Mouse (Mus musculus) adrenal gland, postnatal 4 days (tissue): Measurements from ENCODE around the gene Gja6. TPM values are rescaled to one million over a fixed set of nuclear protein-coding genes. Genes with fewer than 3 reads are reported as not detected.

Experiments
- DNase-seq, 2 experiments: peaks; one replicate each; pipeline ENCODE4 v3.0.0; 2021 to 2022; ENCODE audit warnings: low spot score in 2 of 2, mixed read lengths in 2 of 2
- long read RNA-seq, 2 experiments: library from polyadenylated mRNA; stranded (forward); transcript quantifications; one replicate each; pipeline ENCODE4 v2.0.0; 2021
- total RNA-seq, 2 experiments: library from RNA; stranded (reverse); gene quantifications; 2 replicates each; pipeline ENCODE4 v1.2.3; 2021

Gene Gja6
- under 1 TPM; 0.48 to 0.59 TPM for total RNA-seq
- long read RNA-seq, experiment 1 = 0 reads
- long read RNA-seq, experiment 2 = 0 reads

DNA sequence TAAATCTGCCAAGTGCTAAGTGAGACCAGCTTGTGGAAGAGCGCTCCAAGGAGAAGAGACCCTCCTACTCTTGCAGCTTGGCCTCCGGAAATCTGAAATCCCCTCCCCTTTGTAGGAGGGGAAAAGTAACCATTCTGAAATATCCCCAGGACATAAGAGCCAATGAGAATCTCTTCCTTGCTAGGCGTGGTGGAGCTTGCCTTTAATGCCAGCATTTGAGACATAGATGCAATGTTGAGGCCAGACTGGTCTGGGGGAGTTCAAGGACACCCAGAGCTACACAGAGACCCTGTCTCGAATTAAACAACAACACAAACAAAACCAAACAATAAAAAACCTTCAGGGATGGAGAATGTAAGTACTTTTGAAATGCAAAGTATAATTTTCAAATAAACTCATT lies at the start of gene Gja6:
TSS of gene Gja6 (minus strand) at position 101 of the 400 bp plus-strand sequence.
- DNase-seq = no peak

DNA sequence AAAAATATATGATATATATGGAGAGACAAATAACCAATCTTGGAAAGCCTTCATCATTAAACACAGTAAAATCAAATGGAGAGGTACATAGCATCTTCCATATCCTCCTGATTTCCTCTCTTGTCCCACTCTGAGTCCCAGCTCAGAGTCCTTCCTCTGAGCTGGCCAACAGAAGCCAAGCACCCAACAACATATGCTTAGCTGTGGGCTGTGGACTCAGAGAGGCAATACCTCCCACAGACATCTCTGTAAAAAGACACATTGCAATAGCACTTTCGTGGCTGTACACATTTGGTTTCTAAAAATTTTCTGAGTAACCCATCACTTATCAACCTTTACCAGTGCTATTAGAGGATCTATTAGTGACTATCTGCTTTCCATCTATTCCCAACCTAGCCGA lies 42.7 kb upstream of the Gja6 start:
- no peak for DNase-seq

DNA sequence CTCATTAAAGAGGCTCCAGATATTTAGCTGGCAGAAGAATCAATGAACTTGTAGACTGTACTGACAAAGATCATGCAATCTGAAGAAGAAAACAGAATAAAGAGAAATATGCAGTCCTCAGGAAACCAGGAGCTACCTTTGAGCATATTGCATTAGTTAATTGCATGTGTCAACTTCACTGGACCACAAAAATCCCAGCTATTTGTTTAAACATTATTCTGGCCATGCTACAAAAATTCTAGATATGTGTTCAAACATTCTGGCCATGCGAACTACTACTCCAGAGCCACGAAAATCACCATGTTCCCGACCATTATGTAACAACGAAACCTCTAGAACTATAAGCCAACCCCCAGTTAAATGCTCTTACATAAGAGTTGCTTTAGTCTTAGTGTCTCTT lies 37.9 kb upstream of the Gja6 start:
- no peak for DNase-seq

DNA sequence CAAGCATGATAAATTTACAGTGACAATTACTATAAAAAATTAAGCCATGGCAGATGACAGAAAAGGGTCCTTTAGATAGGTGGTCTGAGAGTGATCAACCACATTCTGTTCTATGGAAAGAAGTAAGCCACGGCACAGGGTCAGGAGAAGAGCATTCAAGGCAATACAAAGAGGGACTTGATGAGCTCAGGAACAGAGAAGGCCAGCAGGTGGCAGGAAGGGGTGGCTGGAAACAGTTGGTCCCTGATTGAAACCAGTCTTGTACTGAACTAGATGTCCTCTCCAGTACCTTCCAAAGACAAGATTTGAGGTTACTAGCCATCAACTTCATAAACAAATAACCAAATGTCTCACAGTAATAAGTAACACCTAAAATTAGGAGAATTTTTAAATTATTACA lies 28.7 kb upstream of the Gja6 start:
- no peak for DNase-seq

DNA sequence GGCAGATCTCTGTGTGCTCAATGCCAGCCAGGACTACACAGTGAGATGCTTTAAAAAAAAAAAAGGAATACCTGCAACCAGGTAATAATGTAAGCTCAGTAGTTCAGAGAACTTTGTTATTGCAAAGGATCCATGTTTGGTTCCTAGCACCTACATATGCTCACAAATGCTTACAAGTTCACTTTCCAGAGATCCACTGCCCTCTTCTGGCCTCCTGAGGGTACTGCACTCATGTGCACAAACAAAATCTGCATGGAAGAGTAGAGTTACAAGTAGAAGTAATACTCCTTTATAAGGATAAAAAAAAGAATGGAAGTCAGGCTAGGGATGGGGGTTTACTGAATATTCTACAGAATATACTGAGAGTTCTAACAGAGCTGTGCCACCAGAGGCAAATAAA lies 23.8 kb upstream of the Gja6 start:
- no peak for DNase-seq

DNA sequence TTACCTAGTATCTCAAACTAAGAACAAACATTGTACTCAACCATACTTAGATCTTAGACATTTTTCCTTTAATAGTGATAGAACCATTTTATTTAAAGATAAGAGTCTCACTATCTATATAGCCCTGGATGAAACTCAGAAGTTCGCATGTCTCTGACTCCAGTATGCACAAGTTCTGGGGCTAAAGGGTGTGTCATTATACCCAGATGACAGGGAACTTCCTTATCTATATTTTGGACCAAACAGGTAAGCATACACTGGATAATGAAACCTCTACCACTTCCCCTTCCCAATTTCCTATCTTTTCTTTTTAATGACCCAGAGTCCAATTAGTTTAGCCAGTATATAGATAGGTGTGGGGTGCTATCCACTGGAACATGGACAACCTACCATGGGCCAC lies 22.0 kb upstream of the Gja6 start:
- DNase-seq = no peak

DNA sequence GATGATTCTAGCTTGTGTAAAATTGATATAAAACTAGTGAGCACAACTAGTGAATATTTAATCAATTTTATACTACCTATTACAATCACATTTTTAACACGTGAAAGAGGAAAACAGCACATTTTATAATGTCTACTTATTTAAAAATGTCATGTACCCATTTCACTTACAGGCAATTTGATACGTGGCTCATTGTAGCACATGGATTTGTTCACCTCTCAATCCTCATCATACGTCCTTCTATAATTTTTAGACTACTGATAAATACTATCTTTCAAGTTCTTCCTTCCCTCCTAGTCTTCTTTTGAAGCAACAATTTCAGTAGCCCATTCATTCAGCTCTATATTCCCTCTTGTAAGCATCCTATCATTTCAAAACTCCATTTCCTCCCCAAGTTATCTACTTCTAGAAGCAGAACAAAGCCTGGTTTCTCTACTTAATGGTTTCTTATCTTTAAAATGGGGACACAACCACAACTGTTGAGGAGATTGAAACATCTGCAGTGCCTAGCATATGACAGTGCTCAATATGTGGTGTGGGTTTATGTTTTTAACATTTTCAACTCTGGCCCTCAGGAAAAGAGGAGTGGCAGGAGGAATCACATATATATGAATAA lies 12.3 kb upstream of the Gja6 start:
- DNase-seq = no peak

DNA sequence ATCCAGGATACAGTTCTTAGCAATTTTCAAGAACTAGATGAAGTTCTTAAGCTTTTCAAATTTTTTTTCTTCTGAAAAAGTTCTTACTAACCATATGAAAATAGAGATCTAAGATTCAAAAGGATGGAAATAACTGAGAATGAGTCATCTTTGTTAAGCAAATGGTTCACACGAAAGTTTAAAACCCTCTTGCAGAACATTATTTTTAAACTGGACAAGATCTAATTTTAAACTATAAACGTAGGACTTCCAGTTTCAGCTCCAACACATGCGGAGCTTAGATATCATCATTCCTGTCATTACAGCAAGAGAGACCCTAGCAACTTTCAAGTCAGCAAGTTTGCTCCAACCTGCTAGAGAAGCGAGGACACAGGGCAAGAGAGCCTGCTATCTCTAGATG lies 375 bp downstream of the Gja6 start:
- DNase-seq = no peak

DNA sequence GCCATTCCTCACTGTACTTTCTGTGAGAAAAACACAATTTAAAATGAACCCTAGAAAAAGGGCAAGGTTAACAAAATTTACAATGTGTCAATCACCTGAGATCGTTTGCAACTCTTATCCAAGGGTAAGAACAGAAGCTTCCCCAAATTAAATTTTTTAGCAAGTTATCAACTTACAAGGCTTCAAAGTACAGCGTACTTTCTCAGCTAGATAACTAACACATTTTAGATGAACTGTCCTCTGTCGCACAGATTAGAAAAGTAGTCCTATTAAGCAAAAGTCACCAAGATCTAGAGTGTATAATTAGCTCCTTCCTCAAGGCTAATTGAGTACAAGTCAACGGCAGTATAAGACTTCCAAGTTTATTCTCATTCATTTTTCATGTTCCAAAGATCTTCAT lies 939 bp downstream of the Gja6 start:
- DNase-seq = no peak

DNA sequence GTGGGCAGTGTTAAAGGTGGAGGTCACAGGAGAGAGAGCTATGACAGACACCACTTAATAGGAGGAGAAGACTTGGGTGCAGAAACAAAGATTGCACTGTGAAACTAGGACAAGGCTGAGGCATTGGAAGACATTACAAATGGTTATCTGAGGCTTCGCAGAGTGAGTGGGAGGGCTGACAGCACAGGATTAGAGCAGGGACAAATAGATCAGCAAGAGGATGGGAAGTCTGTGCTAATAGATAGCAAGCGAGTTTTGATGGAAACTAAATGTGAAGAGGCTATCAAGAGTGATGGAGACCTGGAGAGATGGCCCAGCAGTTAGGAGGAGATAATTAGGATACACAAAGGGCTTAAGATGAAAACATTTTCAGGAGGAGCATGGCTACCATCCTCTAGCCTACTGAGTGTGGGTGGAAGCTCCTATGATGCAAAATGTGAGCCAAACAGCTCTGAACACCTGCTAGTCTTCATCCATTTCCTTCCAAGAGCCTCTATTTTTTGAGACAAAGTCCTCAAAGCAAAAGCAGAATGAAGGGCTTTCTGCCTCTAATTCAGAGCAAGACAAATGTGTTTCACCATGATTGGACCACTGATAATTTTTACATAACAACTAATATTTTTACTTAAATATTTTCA lies 1.7 kb downstream of the Gja6 start:
- DNase-seq = no peak

DNA sequence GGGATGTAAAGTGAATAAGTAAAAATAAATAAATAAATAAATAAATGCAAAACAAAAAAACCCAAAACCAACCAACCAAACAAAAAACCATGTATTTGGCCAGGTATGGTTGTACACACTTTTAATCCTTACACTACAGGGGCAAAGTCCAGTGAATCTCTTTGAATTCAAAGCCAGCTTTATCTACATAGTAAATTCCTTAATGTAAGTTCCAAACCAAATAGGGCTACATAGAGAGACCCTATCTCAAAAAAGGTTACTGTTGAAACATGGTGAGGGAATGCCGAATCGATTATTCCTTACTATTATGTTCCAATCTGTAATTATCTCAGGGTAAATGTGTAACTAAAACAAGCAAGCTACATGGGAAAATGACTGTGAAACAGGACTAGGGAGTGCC lies 5.7 kb downstream of the Gja6 start:
- DNase-seq = no peak

DNA sequence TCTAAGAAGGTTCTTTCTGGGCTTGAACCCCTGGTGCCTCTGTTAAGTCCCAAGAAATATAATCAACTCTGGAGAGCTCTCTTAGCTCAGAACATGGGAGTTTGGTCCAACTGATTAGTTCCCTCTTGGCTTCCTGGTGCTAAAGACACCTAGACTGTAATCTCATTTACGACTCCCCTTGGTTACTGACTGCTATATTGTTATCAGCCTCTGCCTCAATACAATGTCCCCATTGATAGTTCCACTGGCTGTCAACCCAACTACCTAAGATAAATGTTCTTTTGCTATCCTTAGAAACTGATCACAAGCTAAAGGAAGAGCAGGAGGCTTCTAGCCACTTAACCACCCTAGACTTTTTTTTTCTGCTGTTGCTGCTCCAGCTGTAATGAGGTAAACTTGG lies 14.8 kb downstream of the Gja6 start:
- DNase-seq = no peak

DNA sequence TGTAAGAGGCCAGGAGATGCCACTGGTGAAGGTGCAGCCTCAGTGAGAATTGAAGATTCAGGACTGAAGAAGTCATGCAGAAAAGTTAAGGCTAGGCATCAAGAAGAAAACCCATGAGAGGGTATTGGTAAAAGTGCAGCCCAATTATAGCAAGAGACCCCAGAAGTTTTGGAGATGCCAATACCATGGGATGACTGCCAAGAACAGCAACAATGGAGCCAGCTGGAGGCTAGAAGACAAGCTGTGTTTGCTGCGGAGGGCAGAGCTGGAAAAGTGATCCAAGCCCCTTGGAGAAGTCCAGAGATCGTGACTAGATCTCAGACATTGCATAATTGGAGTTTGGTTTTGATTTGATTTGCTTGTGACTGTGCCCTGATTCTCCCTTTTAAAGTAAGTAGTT lies 20.6 kb downstream of the Gja6 start:
- no peak for DNase-seq

DNA sequence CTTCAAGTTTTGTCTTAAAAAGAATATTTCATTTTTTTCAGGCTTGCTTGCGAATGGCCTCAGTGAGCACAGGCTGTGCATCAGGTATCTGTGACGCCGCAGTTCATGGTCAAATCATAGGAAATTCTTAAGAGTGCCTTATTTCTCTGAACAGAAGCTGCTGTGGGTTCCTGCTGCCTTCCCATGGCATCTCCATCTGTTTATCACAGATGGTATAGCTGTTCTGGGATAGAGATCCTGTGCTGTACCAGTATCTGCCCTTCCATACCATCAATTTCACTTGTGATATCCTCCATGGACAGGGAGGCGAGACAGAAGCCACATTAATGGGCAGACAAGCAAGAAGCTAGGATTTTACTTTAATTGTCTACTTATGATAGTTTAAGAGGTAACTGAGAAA lies 40.3 kb downstream of the Gja6 start:
- no peak for DNase-seq

DNA sequence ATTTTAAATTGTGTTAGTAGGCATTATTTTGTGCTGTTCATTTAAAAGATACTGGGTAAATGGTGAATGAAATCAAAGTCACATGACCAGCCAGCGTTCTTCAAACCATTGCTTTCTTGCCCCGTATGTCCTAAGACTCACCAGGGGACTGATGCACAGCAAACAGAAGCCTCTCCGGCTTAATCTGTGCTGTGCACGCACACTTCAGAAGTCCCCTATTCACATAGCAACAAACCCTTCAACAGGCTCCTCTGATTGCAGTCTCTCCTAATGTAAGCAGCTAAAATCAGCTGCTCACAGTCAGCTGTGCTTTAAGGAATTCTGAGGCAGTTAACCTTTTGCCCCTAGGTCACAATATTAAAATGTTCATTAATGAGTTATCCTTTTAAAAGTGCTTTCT lies 41.8 kb downstream of the Gja6 start:
- DNase-seq = no peak

DNA sequence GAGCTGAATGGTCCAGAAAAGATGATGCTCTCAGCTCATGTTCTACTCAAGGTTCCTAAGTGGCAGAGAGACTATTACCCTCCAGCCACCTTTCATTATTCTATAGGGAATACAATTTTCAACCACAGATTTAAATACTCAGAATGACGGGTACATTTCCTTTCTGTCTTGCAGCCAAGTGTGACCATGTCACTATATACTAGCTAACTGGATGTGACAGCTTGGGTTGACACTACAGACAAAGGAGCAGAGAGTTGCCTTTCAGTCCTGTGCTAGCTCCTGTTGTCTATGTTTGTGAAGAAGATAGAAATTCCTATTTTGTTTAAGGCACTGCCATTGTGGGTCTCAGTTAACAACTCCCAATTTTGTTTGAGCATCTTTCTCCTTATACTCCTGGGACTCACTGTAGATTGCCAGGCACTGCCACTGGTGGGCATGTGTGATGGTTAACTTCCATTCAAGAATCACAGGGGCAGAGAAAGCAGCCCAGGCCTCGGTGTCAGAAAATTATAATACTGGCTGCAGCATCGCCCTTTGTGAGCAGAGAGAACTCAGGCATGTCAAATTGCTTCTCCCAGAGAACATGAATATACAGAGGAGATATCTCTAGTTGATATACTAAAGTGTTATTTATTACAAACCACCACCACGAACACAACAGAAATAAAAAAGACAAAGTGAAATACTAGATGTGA lies 43.0 kb downstream of the Gja6 start:
- DNase-seq = no peak

Other genes starting within 250 kb of the Gja6 start
- gene Ppef1, start 171.3 kb downstream of the Gja6 start, total RNA-seq = under 1 TPM in 1 of 2 experiments, not detected in 1; 0.20 TPM
- gene Rs1, start 139.0 kb downstream of the Gja6 start, total RNA-seq = under 1 TPM in 1 of 2 experiments, not detected in 1; 0.06 TPM
- gene Cdkl5, start 87.7 kb upstream of the Gja6 start, total RNA-seq = 10 to 100 TPM; 12.2 to 15.2 TPM
- gene Scml2, start 210.1 kb upstream of the Gja6 start, total RNA-seq = 1 to 10 TPM; 3.4 to 3.8 TPM